Mouse (Mus musculus): ENCODE results near the gene Ptprm.

DNA sequence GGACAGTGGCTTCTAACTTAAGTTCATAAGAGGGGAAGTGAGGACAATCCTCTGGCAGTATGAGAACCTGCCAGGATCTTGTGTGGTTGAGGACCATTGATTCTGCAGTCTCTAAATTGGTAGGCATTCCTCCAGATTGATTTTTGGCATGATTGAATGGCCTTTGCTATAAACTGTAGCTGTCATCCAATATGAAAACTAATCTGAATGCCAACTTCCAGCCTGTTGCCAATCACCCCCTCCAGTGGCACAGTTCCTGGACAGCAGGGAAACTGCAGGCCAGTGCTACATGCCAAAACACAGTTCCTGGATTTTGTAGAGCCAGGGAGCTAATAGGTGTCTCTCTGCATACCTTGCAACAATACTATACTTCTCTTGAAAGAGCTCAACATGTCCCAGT lies 495.5 kb downstream of the Ptprm start:
- TF ChIP-seq CTCF (IDR thresholded peaks at IDR 0.05; ENCODE audit: borderline replicate concordance, insufficient read depth, low read depth, low read length) (no peak), POLR2A (IDR thresholded peaks at IDR 0.05; ENCODE audit: borderline replicate concordance, insufficient read depth, low read length) (no peak)

Measured in cerebellum, adult 2 months (tissue).